Mouse (Mus musculus): Measurements from ENCODE around the gene Tstd1.

DNA sequence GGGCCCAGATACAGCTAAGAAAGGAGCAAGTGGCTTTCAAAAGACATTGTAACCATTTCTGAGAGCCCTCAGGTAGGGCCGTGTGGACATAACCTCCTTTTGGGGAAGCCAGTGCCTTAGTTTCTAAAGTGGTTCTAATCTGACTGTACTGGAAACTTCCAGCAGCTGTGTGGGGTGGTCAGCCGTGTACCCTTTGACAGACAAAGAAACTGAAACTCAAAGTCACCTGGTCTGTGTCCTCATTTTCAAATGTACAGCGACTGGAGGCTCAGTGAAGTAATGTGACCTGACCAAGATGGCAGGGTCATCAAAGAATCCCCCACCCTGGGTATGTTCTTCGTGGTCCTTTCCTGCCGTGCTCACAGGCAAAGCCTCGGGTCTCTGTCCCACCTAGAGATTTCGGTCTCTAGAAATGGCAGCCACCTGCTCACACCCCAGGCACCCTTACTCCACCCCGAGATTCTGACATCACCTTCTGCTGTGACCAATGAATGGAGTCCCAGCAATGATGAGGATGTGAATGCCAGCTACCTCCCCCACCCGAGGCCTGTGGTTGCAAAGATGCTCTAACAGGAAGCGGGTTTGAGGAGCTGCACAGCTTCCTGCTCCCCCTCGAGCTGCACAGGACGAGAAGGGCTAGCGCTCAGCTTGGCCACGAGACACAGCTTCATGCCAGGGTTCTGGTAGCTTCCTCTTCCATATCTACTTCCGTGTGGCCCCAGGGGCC, 30.1 kb upstream of the Tstd1 start, which contains the start of gene Arhgap30:
- TF ChIP-seq EP300 (IDR thresholded peaks at IDR 0.05) (no peak), CTCF (IDR thresholded peaks at IDR 0.05) (no peak)

Data from lung, postnatal 0 days (tissue).